Mouse (Mus musculus) heart, postnatal 0 days (tissue): Measurements from ENCODE around the gene Bmx. TPM values are rescaled to one million over a fixed set of nuclear protein-coding genes. Genes with fewer than 3 reads are reported as not detected.

ENCODE experiments used
- ATAC-seq: fragments of 200-750 bp; cut with Nextera tagmentation; 2 replicates; pipeline ENCODE4 v1.8.0; 2017; ENCODE audit warnings: low read depth, moderate number of reproducible peaks, moderate library complexity; ENCODE audit not compliant: insufficient read depth
- DNase-seq: peaks from one replicate; pipeline ENCODE4 v3.0.0-alpha.2; 2016; ENCODE audit warnings: low spot score
- H3K27ac ChIP-seq: fragments of 300-500 bp; sonication (generic); 2 replicates; pipeline ENCODE4 v1.5.1; 2014; ENCODE audit warnings: low read depth, mild to moderate bottlenecking
- H3K27me3 ChIP-seq: fragments of 300-500 bp; sonication (generic); 2 replicates; pipeline ENCODE4 v1.6.1; 2014; ENCODE audit warnings: low read length, mixed read lengths; ENCODE audit not compliant: control insufficient read depth, insufficient read depth
- H3K36me3 ChIP-seq: fragments of 300-500 bp; sonication (generic); replicated peaks from 2 replicates; pipeline ENCODE4 v1.6.1; 2014; ENCODE audit warnings: low read length, mixed read lengths; ENCODE audit not compliant: control insufficient read depth, insufficient read depth
- H3K4me1 ChIP-seq: fragments of 300-500 bp; sonication (generic); 2 replicates; pipeline ENCODE4 v1.6.1; 2014; ENCODE audit warnings: antibody characterized with exemption; ENCODE audit not compliant: control insufficient read depth, insufficient read depth
- H3K4me2 ChIP-seq: fragments of 300-500 bp; sonication (generic); 2 replicates; pipeline ENCODE4 v1.6.1; 2014; ENCODE audit warnings: low read depth, mild to moderate bottlenecking, low read length, moderate library complexity
- H3K4me3 ChIP-seq: fragments of 300-500 bp; sonication (generic); 2 replicates; pipeline ENCODE4 v1.5.1; 2014; ENCODE audit warnings: low read depth, low read length
- H3K9ac ChIP-seq: fragments of 300-500 bp; sonication (generic); replicated peaks from 2 replicates; pipeline ENCODE4 v1.6.1; 2014; ENCODE audit warnings: low read depth, low read length, mixed read lengths
- H3K9me3 ChIP-seq: fragments of 300-500 bp; sonication (generic); replicated peaks from 2 replicates; pipeline ENCODE4 v1.6.1; 2016; ENCODE audit warnings: low read length; ENCODE audit not compliant: control insufficient read depth
- CTCF ChIP-seq: IDR thresholded peaks from 2 replicates; pipeline ENCODE4 v1.5.1; 2016; ENCODE audit warnings: antibody characterized with exemption, control low read depth, low read depth
- EP300 ChIP-seq: IDR thresholded peaks from 2 replicates; pipeline ENCODE4 v1.6.1; 2016; ENCODE audit warnings: antibody characterized with exemption, low read depth
- WGBS: fragments of 180-500 bp; shearing (Covaris S2); extraction: QIAGEN DNeasy Blood & Tissue Kit; methylation state at CpG from one replicate; pipeline ENCODE4 v1.1.7; 2014; 5-methylcytosine and 5-hydroxymethylcytosine counted together
- polyA plus RNA-seq: library from polyadenylated mRNA; unstranded; fragments of >200 nt; fragmentation: Nextera tagmentation; extraction: Ambion mirVana; gene quantifications from 2 replicates; pipeline ENCODE4 v1.2.1, GENCODE M21; 2015
- total RNA-seq: library from RNA; depleted of rRNA; stranded (reverse); fragments of >200 nt; gene quantifications from 2 replicates; pipeline ENCODE4 v1.2.3, GENCODE M21; 2014; ENCODE audit warnings: low replicate concordance; rRNA removed

The Bmx gene
- total and polyA plus RNA-seq, 2 experiments from 2014 or later = 1.8 to 3.7 TPM

- WGBS = 62% methylated on average over 5 of the region's 5 CpGs
These were observed 103.4 kb downstream of the Bmx start for GRCm38 (mm10) chrX:164154594-164154993.

GRCm38 (mm10) chrX:164153606-164154005, 104.4 kb downstream of the Bmx start:
- Histone ChIP-seq H3K9me3 (no peaks in the 10 kb centered on the region), H3K36me3 (no peaks in the 10 kb centered on the region), H3K9ac (no peak overlapping the region), H3K27ac (no peak overlapping the region), H3K4me2 (no peak overlapping the region), H3K27me3 (no peaks in the 10 kb centered on the region), H3K4me3 (no peak overlapping the region), H3K4me1 (no peaks in the 10 kb centered on the region)
- no peak for DNase-seq
- no peak for ATAC-seq
- TF ChIP-seq CTCF (no peak), EP300 (no peak)

More at GRCm38 (mm10) chrX:164154594-164154993, 103.4 kb downstream of the Bmx start:
- H3K9me3 ChIP-seq = no peaks in the 10 kb centered on the region
- no peak overlapping the region for H3K4me2 ChIP-seq
- H3K36me3 ChIP-seq = no peaks in the 10 kb centered on the region
- H3K4me1 ChIP-seq = no peaks in the 10 kb centered on the region
- H3K9ac ChIP-seq = no peak overlapping the region
- H3K27ac ChIP-seq = no peak overlapping the region
- no peak overlapping the region for H3K4me3 ChIP-seq
- H3K27me3 ChIP-seq = no peaks in the 10 kb centered on the region
- TF ChIP-seq EP300 = no peak
- TF ChIP-seq CTCF = no peak
- ATAC-seq (no peak), DNase-seq (no peak)

- Histone ChIP-seq H3K9ac (no peak overlapping the region), H3K27me3 (no peaks in the 10 kb centered on the region), H3K27ac (no peak overlapping the region), H3K4me3 (no peak overlapping the region), H3K4me1 (no peaks in the 10 kb centered on the region), H3K36me3 (no peaks in the 10 kb centered on the region), H3K4me2 (no peak overlapping the region), H3K9me3 (no peaks in the 10 kb centered on the region)
- ATAC-seq (no peak), DNase-seq (no peak)
- 46% methylated on average over 2 of the region's 2 CpGs for WGBS
- TF ChIP-seq EP300 (no peak), CTCF (no peak)
These were observed 105.3 kb downstream of the Bmx start for GRCm38 (mm10) chrX:164152703-164153102.

DNA sequence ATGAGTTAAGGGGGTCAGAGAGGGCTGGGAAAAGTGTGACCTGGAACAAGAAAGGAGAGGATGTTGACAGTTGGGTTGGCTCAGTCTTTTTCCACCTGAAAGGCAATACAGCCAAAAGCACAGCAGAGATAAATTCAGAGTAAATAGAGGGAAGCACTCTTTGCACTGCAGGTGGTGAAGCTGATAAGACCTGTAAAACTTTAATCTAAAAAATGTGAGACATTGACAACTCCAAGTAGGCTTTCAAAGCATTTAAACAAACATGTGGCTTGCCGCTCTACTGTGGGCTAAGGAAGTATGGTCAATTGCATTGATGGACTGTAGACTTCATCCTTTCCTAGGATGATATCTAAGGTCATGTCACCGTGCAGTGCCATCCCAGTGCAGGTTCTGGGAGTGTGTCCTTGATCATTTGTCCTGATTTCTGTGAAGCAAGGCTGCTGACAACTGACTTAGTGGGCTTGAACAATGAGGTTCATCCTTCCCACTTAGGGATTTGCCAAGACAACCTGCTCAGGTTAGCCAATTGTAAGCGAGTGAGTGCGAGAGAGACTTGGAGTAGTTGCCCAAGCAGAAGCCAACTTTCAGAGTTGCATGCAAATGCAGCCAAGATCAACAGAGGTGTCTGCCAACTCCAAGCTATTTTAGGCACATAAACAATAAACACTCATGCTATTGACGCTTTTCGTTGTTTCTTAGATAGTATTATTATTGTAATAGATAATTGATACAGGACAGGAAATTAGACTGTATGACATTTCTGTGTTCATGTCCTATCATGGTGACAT, 112.3 kb downstream of the Bmx start:
- Histone ChIP-seq H3K4me2 (no peak overlapping the region), H3K36me3 (no peaks in the 10 kb centered on the region), H3K27ac (no peak overlapping the region), H3K9me3 (no peaks in the 10 kb centered on the region), H3K9ac (no peak overlapping the region), H3K4me1 (no peaks in the 10 kb centered on the region), H3K4me3 (no peak overlapping the region), H3K27me3 (no peaks in the 10 kb centered on the region)
- ATAC-seq = no peak
- TF ChIP-seq CTCF = no peak
- TF ChIP-seq EP300 = no peak
- 53% methylated on average over 6 of the region's 6 CpGs for WGBS
- no peak for DNase-seq

Other genes with a start within 250 kb of the Bmx start
- 0.12 and 0.76 TPM in 2 replicates for gene Car5b, start 230.2 kb downstream of the Bmx start, total RNA-seq
- 0.21 and 0.27 TPM in 2 replicates for gene Car5b, start 230.2 kb downstream of the Bmx start, polyA plus RNA-seq
- gene Siah1b, start 181.7 kb downstream of the Bmx start, total RNA-seq = 8.3 and 14.2 TPM in 2 replicates
- 10.3 and 10.5 TPM in 2 replicates for gene Siah1b, start 181.7 kb downstream of the Bmx start, polyA plus RNA-seq
- not detected in 2 replicates for gene Cltrn, start 169.4 kb downstream of the Bmx start, total RNA-seq
- not detected in 2 replicates for gene Cltrn, start 169.4 kb downstream of the Bmx start, polyA plus RNA-seq
- 0.15 TPM in 1 of 2 replicates, not detected in the other for gene Ace2, start 118.9 kb downstream of the Bmx start, total RNA-seq
- 0.31 and 0.44 TPM in 2 replicates for gene Ace2, start 118.9 kb downstream of the Bmx start, polyA plus RNA-seq
- not detected in 2 replicates for gene Pir, start 11.2 kb upstream of the Bmx start, total RNA-seq
- 4.5 and 6.9 TPM in 2 replicates for gene Pir, start 11.2 kb upstream of the Bmx start, polyA plus RNA-seq
- gene Vegfd, start 115.2 kb upstream of the Bmx start, total RNA-seq = 0.08 and 2.0 TPM in 2 replicates
- 1.6 and 2.0 TPM in 2 replicates for gene Vegfd, start 115.2 kb upstream of the Bmx start, polyA plus RNA-seq
- gene Piga, start 161.6 kb upstream of the Bmx start, total RNA-seq = 2.2 and 6.4 TPM in 2 replicates
- 2.7 TPM in 2 replicates for gene Piga, start 161.6 kb upstream of the Bmx start, polyA plus RNA-seq
- gene Asb11, start 178.8 kb upstream of the Bmx start, total RNA-seq = 137 and 155 TPM in 2 replicates
- gene Asb11, start 178.8 kb upstream of the Bmx start, polyA plus RNA-seq = 101 and 102 TPM in 2 replicates
- gene Asb9, start 248.1 kb upstream of the Bmx start, total RNA-seq = 0.84 TPM in 1 of 2 replicates, not detected in the other
- gene Asb9, start 248.1 kb upstream of the Bmx start, polyA plus RNA-seq = not detected in 2 replicates